Mouse (Mus musculus) neutrophil, adult 59 days (primary cell): ENCODE data around the gene Rbm25. TPM values are rescaled to one million over a fixed set of nuclear protein-coding genes. Genes with fewer than 3 reads are reported as not detected.

Experiments
- total RNA-seq, 2 experiments: library from RNA; stranded (reverse); gene quantifications; 1 replicate in 1 of 2; 2 replicates in 1 of 2; pipeline ENCODE4 v1.2.4; 2023

The Rbm25 gene
- total RNA-seq, result 100 to 1,000 TPM; 133 to 160 TPM

GRCm38 (mm10) chr12:83630936-83631335 is at the start of gene Rbm25:
TSS of gene Rbm25 (plus strand) at chr12:83631236.

GRCm38 (mm10) chr12:83597025-83597501 is 34.0 kb upstream of the Rbm25 start, which contains the start of gene Zfyve1:
TSS of gene Zfyve1 (minus strand) at chr12:83597222.

GRCm38 (mm10) chr12:83687934-83688315 is 56.9 kb downstream of the Rbm25 start, which contains the start of gene Psen1:
TSS of gene Psen1 (plus strand) at chr12:83688152.

Other genes starting within 250 kb of the Rbm25 start
- 1 to 10 TPM in 1 of 2 experiments, under 1 TPM in 1; 0.86 to 1.9 TPM for gene Dpf3, start 143.5 kb upstream of the Rbm25 start, total RNA-seq
- gene Dcaf4, start 110.8 kb upstream of the Rbm25 start, total RNA-seq, result 1 to 10 TPM; 7.7 to 8.1 TPM
- 10 to 100 TPM; 27.2 to 29.0 TPM for gene Zfyve1, start 34.0 kb upstream of the Rbm25 start, total RNA-seq
- 100 to 1,000 TPM; 116 to 126 TPM for gene Psen1, start 56.9 kb downstream of the Rbm25 start, total RNA-seq
- gene Papln, start 132.4 kb downstream of the Rbm25 start, total RNA-seq, result under 1 TPM; 0.11 to 0.13 TPM